Mouse (Mus musculus) myocyte (in vitro differentiated cells): ENCODE measurements around the gene Phf6. TPM values are rescaled to one million over a fixed set of nuclear protein-coding genes. Genes with fewer than 3 reads are reported as not detected.

ENCODE experiments used
- H3K27me3 ChIP-seq: one replicate; pipeline ENCODE4 v1.6.1; 2011; ENCODE audit not compliant: control insufficient read depth, insufficient read depth, insufficient read length
- H3K36me3 ChIP-seq: one replicate; pipeline ENCODE4 v1.6.1; 2011; ENCODE audit not compliant: control insufficient read depth, insufficient read depth
- H3K4me2 ChIP-seq: one replicate; pipeline ENCODE4 v1.6.1; 2011; ENCODE audit warnings: low read depth, control low read depth
- H3K4me3 ChIP-seq: one replicate; pipeline ENCODE4 v1.5.1; 2011; ENCODE audit warnings: mild to moderate bottlenecking, control low read depth, moderate library complexity
- H3K79me2 ChIP-seq: one replicate; pipeline ENCODE4 v1.6.1; 2011; ENCODE audit not compliant: control insufficient read depth, insufficient read depth
- H3ac ChIP-seq: one replicate; pipeline ENCODE4 v1.6.1; 2011; ENCODE audit not compliant: control insufficient read depth, insufficient read length
- CEBPB ChIP-seq: IDR thresholded peaks from 2 replicates; pipeline ENCODE4 v1.6.1; 2011; ENCODE audit warnings: mild to moderate bottlenecking, moderate library complexity; ENCODE audit not compliant: poor library complexity, insufficient read depth, severe bottlenecking
- E2F4 ChIP-seq: IDR thresholded peaks from one replicate; pipeline ENCODE4 v1.6.1; 2011; ENCODE audit warnings: mild to moderate bottlenecking, control low read depth, moderate library complexity; ENCODE audit not compliant: insufficient read depth
- MAX ChIP-seq: IDR thresholded peaks from one replicate; pipeline ENCODE4 v1.6.1; 2011; ENCODE audit warnings: low read depth, mild to moderate bottlenecking, control low read depth
- MYOD1 ChIP-seq, 3 experiments: IDR thresholded peaks; one replicate each; pipeline ENCODE4 v1.6.1; 2011; ENCODE audit warnings: control low read depth in 2 of 3, low read depth in 2 of 3, mild to moderate bottlenecking in 2 of 3, moderate library complexity in 1 of 3; ENCODE audit not compliant: insufficient read length in 2 of 3, control insufficient read depth in 1 of 3
- MYOG ChIP-seq, 3 experiments: IDR thresholded peaks; one replicate each; pipeline ENCODE4 v1.6.1; 2011; ENCODE audit warnings: control low read depth in 2 of 3, low read depth in 2 of 3, mild to moderate bottlenecking in 2 of 3; ENCODE audit not compliant: insufficient read length in 2 of 3, control insufficient read depth in 1 of 3, insufficient read depth in 1 of 3
- POLR2A ChIP-seq: IDR thresholded peaks from one replicate; pipeline ENCODE4 v1.6.1; 2011; ENCODE audit warnings: low read depth, mild to moderate bottlenecking, control low read depth, moderate library complexity; ENCODE audit not compliant: insufficient read length
- POLR2AphosphoS2 ChIP-seq: IDR thresholded peaks from one replicate; pipeline ENCODE4 v1.6.1; 2011; ENCODE audit warnings: low read depth, control low read depth; ENCODE audit not compliant: insufficient read length
- REST ChIP-seq: IDR thresholded peaks from one replicate; pipeline ENCODE4 v1.6.1; 2011; ENCODE audit warnings: mild to moderate bottlenecking, control low read depth, moderate library complexity; ENCODE audit not compliant: insufficient read depth, insufficient read length
- SRF ChIP-seq: IDR thresholded peaks from one replicate; pipeline ENCODE4 v1.6.1; 2011; ENCODE audit warnings: low read depth; ENCODE audit not compliant: control insufficient read depth, insufficient read length
- TCF12 ChIP-seq: IDR thresholded peaks from one replicate; pipeline ENCODE4 v1.6.1; 2011; ENCODE audit warnings: mild to moderate bottlenecking, control low read depth; ENCODE audit not compliant: poor library complexity, insufficient read depth, severe bottlenecking
- TCF3 ChIP-seq: IDR thresholded peaks from one replicate; pipeline ENCODE4 v1.6.1; 2011; ENCODE audit warnings: low read depth, control low read depth; ENCODE audit not compliant: insufficient read length
- USF1 ChIP-seq: IDR thresholded peaks from one replicate; pipeline ENCODE4 v1.6.1; 2011; ENCODE audit warnings: low read depth, mild to moderate bottlenecking, control low read depth, moderate library complexity
- polyA plus RNA-seq: library from polyadenylated mRNA; unstranded; fragments of >200 nt; fragmentation: generic; extraction: Trizol; gene quantifications from one replicate; pipeline ENCODE4 v1.2.1, GENCODE M21; 2012; ENCODE audit warnings: missing spikeins

Gene Phf6
- polyA plus RNA-seq, 1 experiment: 4.2 TPM

DNA sequence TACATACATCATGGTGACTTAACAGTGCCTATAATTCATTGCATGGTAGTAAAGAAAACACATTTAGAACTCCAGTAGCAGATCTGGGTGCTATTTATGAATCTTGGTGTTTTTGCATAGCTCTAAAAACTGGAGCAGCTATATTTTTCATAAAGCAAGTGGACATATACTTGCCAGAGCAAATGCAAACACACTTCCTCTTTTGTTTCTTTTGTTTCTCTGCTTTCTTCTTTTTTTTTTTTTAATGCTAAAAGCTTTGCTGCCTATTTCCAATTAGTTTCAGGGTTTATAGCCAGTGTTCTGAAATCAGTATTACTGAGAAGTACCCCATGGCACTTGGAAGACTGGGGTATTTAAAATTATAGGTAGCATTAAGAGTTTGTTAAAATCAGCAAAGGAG, 2.6 kb downstream of the Phf6 start:
- H3K79me2 ChIP-seq: peaks cover 35% of the 10 kb centered on the region
- TF ChIP-seq CEBPB (no peak), POLR2AphosphoS2 (no peak), MAX (no peak), REST (no peak), TCF3 (no peak), MYOD1 (IDR thresholded peaks at IDR 0.05; ENCODE audit: control insufficient read depth in 1 of 3, insufficient read length in 2 of 3, low read depth in 2 of 3) (no peak), SRF (no peak)
- no peaks in the 10 kb centered on the region for H3K36me3 ChIP-seq
- no peak overlapping the region for H3K4me3 ChIP-seq
- H3K4me2 ChIP-seq: no peak overlapping the region
- H3K27me3 ChIP-seq: no peaks in the 10 kb centered on the region
- no peak overlapping the region for H3ac ChIP-seq

DNA sequence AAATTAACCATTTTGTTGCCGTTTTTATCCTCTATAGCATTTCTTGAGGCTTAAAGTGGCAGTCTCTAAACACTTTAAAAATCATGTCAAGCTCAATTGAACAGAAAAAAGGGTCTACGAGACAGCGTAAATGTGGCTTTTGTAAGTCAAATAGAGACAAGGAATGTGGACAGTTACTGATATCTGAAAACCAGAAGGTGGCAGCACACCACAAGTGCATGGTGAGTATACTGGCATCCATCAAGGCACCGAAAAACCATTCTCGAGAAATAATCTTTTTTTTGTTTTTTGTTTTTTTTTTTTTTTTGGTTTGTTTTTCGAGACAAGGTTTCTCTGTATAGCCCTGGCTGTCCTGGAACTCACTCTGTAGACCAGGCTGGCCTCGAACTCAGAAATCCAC, 4.5 kb downstream of the Phf6 start:
- no peak overlapping the region for H3ac ChIP-seq
- no peaks in the 10 kb centered on the region for H3K36me3 ChIP-seq
- TF ChIP-seq MYOD1 (IDR thresholded peaks at IDR 0.05; ENCODE audit: control insufficient read depth in 1 of 3, insufficient read length in 2 of 3, low read depth in 2 of 3) (no peak), SRF (no peak), CEBPB (no peak), REST (no peak), POLR2A (no peak), MYOG (IDR thresholded peaks at IDR 0.05; ENCODE audit: control insufficient read depth in 1 of 3, insufficient read depth in 1 of 3, insufficient read length in 2 of 3, low read depth in 2 of 3) (no peak)
- H3K4me3 ChIP-seq: no peak overlapping the region
- H3K4me2 ChIP-seq: no peak overlapping the region
- H3K79me2 ChIP-seq: peaks cover 35% of the 10 kb centered on the region
- H3K27me3 ChIP-seq: no peaks in the 10 kb centered on the region

DNA sequence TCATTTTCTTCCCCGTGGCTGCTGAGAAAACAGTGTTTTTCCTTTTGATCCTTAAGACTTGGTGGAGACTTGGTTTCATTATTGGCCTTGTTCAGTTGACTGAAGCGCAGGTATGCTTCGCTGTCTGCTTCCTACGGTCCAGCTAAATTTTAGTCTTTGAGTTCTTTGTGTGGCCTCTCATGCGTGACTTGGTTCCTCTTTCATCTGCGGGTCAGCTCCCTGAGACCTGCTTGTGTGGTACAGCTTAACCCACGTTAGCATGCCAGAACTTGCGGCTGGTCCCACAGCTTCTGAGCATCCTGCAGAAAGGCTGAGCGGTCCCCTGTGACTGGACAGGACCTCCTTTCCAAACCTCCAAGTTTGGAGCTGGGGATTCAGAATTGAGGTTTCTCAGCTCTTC, 14.7 kb downstream of the Phf6 start:
- Histone ChIP-seq H3K79me2 (no peaks in the 10 kb centered on the region), H3K4me2 (no peak overlapping the region), H3ac (no peak overlapping the region)

DNA sequence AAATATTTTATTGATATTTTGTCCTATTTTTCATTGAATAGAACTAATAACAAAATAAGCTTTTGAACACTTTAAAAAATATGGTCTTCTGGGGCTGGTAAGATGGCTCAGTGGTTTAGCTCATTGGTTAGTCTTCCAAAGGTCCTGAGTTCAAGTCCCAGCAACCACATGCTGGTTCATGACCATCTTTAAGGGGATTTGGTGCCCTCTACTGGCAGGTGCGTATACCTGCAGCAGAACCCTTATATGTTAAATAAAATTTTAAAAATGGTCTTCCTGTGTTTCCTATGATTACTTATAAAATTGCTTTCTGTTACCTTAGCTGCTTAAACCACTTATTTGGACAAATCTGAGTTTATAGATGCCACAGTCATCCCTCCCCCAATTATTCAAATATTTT, 16.8 kb downstream of the Phf6 start:
- Histone ChIP-seq H3K36me3 (peaks cover under 1% of the 10 kb centered on the region), H3ac (no peak overlapping the region), H3K79me2 (no peaks in the 10 kb centered on the region), H3K27me3 (no peaks in the 10 kb centered on the region), H3K4me2 (no peak overlapping the region), H3K4me3 (no peak overlapping the region)
- TF ChIP-seq POLR2AphosphoS2 (no peak), MAX (no peak), REST (no peak), POLR2A (no peak), SRF (no peak), TCF3 (no peak), TCF12 (no peak), USF1 (no peak), MYOD1 (IDR thresholded peaks at IDR 0.05; ENCODE audit: control insufficient read depth in 1 of 3, insufficient read length in 2 of 3, low read depth in 2 of 3) (no peak), MYOG (IDR thresholded peaks at IDR 0.05; ENCODE audit: control insufficient read depth in 1 of 3, insufficient read depth in 1 of 3, insufficient read length in 2 of 3, low read depth in 2 of 3) (no peak), E2F4 (no peak), CEBPB (no peak)

More for the DNA sequence above, 14.7 kb downstream of the Phf6 start:
- Histone ChIP-seq H3K36me3 (no peaks in the 10 kb centered on the region), H3K4me3 (no peak overlapping the region), H3K27me3 (no peaks in the 10 kb centered on the region)
- TF ChIP-seq USF1: no peak
- no peak for TF ChIP-seq MYOG (IDR thresholded peaks at IDR 0.05; ENCODE audit: control insufficient read depth in 1 of 3, insufficient read depth in 1 of 3, insufficient read length in 2 of 3, low read depth in 2 of 3)
- no peak for TF ChIP-seq TCF12
- TF ChIP-seq CEBPB: no peak
- no peak for TF ChIP-seq MAX
- no peak for TF ChIP-seq SRF
- no peak for TF ChIP-seq TCF3
- no peak for TF ChIP-seq MYOD1 (IDR thresholded peaks at IDR 0.05; ENCODE audit: control insufficient read depth in 1 of 3, insufficient read length in 2 of 3, low read depth in 2 of 3)
- no peak for TF ChIP-seq POLR2A
- TF ChIP-seq POLR2AphosphoS2: no peak
- TF ChIP-seq E2F4: no peak
- no peak for TF ChIP-seq REST

DNA sequence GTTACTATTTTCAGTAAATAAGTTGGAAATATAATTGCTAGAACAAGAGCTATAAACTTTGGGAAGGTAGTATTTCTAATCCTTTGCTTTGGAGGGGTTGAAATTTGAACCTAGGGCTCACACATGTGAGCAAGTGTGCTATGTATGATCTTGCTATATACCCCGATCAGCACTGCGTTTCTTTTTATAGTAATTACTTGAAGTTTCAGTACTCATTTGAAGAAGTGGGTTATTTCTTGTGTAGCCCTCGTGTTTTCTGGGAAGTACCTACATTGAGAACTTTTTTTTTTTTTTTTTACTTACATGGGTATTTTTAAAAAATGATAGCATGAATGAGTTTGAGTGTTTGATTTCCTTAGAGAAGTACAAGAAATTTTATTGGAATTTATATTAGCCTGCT, 17.7 kb downstream of the Phf6 start:
- no peak for TF ChIP-seq MYOG (IDR thresholded peaks at IDR 0.05; ENCODE audit: control insufficient read depth in 1 of 3, insufficient read depth in 1 of 3, insufficient read length in 2 of 3, low read depth in 2 of 3)
- TF ChIP-seq POLR2A: no peak
- no peak for TF ChIP-seq USF1
- TF ChIP-seq MAX: no peak
- no peak for TF ChIP-seq E2F4
- TF ChIP-seq REST: no peak
- no peak for TF ChIP-seq CEBPB
- no peak for TF ChIP-seq SRF
- TF ChIP-seq POLR2AphosphoS2: no peak
- TF ChIP-seq TCF3: no peak
- TF ChIP-seq TCF12: no peak
- no peak for TF ChIP-seq MYOD1 (IDR thresholded peaks at IDR 0.05; ENCODE audit: control insufficient read depth in 1 of 3, insufficient read length in 2 of 3, low read depth in 2 of 3)
- Histone ChIP-seq H3K4me2 (no peak overlapping the region), H3K36me3 (peaks cover 5% of the 10 kb centered on the region), H3ac (no peak overlapping the region), H3K27me3 (no peaks in the 10 kb centered on the region), H3K4me3 (no peak overlapping the region), H3K79me2 (no peaks in the 10 kb centered on the region)
